In genomic region chr17:48312124-48312523, GRCm38 (mm10) we compare ENCODE assay signal across 22 mouse cellular contexts. TPM values are rescaled to one million over a fixed set of nuclear protein-coding genes. Genes with fewer than 3 reads are reported as not detected.
"Had no signal": no experiment of that assay in that cellular context is flagged by ENCODE, and none has a peak within 500 bp of the region (broad histone marks: within the 10 kb centered on the region; RNA-seq: fewer than 3 reads in every experiment).

No protein-coding gene starts in this region.

- H3K9ac ChIP-seq: lung, embryonic 14.5 days; midbrain, embryonic 12.5 days; neural tube, embryonic 13.5 days; neural tube, embryonic 15.5 days had no signal

- H3K36me3 ChIP-seq: midbrain, embryonic 10.5 days; midbrain, embryonic 12.5 days; neural tube, embryonic 13.5 days; neural tube, embryonic 15.5 days had no signal

- DNase-seq: lung, adult 18-20 months; lung, embryonic 14.5 days; lung, postnatal 10 days; lung, postnatal 4 days; midbrain, embryonic 14.5 days; retina, postnatal 1 day; right cerebral cortex, adult 18-20 months; right cerebral cortex, postnatal 25 days; right cerebral cortex, postnatal 4 days; spleen, adult 18-20 months; thymus, adult 2 months; thymus, postnatal 25 days; thymus, postnatal 4 days had no signal

- H3K4me3 ChIP-seq: midbrain, embryonic 10.5 days; midbrain, embryonic 12.5 days; myocyte; neural tube, embryonic 13.5 days; neural tube, embryonic 15.5 days had no signal

- H3K27me3 ChIP-seq: midbrain, embryonic 12.5 days; neural tube, embryonic 13.5 days; neural tube, embryonic 15.5 days had no signal

- H3K4me1 ChIP-seq: midbrain, embryonic 10.5 days; midbrain, embryonic 12.5 days; neural tube, embryonic 13.5 days; neural tube, embryonic 15.5 days had no signal

- H3K9me3 ChIP-seq: midbrain, embryonic 10.5 days; midbrain, embryonic 12.5 days; neural tube, embryonic 13.5 days; neural tube, embryonic 15.5 days had no signal

- ATAC-seq: midbrain, embryonic 16.5 days had no signal

- H3K4me2 ChIP-seq: lung, embryonic 14.5 days; midbrain, embryonic 12.5 days; neural tube, embryonic 13.5 days; neural tube, embryonic 15.5 days had no signal

- H3K27ac ChIP-seq: midbrain, embryonic 10.5 days; midbrain, embryonic 12.5 days; neural tube, embryonic 13.5 days; neural tube, embryonic 15.5 days had no signal

RNA-seq across cellular contexts. Expression of gene B430306N03Rik, which starts 3.8 kb away (rescaled TPM):
- polyA plus RNA-seq: myocyte; neural tube, embryonic 11.5 days had no signal

RNA-seq across cellular contexts. Expression of gene Treml2, which starts 12.8 kb away (rescaled TPM):
- polyA plus RNA-seq: myocyte; neural tube, embryonic 13.5 days had no signal

RNA-seq across cellular contexts. Expression of gene Trem2, which starts 34.1 kb away (rescaled TPM):
- total RNA-seq: megakaryocyte-erythroid progenitor cell, adult 5-6 weeks had no signal
- polyA plus RNA-seq: small intestine, adult 2 months had no signal

RNA-seq across cellular contexts. Expression of gene Treml1, which starts 47.6 kb away (rescaled TPM):
- polyA plus RNA-seq: small intestine, adult 2 months had no signal

RNA-seq across cellular contexts. Expression of gene Treml4, which starts 48.0 kb away (rescaled TPM):
- total RNA-seq: megakaryocyte-erythroid progenitor cell, adult 5-6 weeks had no signal
- polyA plus RNA-seq: midbrain, embryonic 14.5 days; myocyte; neural tube, embryonic 15.5 days had no signal
